Mouse (Mus musculus) forebrain, embryonic 12.5 days (tissue): Measurements from ENCODE around the gene Sept8. TPM values are rescaled to one million over a fixed set of nuclear protein-coding genes. Genes with fewer than 3 reads are reported as not detected.

Source experiments
- ATAC-seq: fragments of 200-750 bp; cut with Nextera tagmentation; 2 replicates; pipeline ENCODE4 v1.8.0; 2017; ENCODE audit warnings: moderate TSS enrichment; ENCODE audit not compliant: low FRiP score
- H3K27ac ChIP-seq: fragments of 300-500 bp; sonication (generic); 2 replicates; pipeline ENCODE4 v1.5.1; 2016; ENCODE audit warnings: mild to moderate bottlenecking
- H3K27me3 ChIP-seq: fragments of 300-500 bp; sonication (generic); 2 replicates; pipeline ENCODE4 v1.6.1; 2016; ENCODE audit warnings: mild to moderate bottlenecking
- H3K36me3 ChIP-seq: fragments of 300-500 bp; sonication (generic); replicated peaks from 2 replicates; pipeline ENCODE4 v1.6.1; 2016; ENCODE audit warnings: mild to moderate bottlenecking
- H3K4me1 ChIP-seq: fragments of 300-500 bp; sonication (generic); 2 replicates; pipeline ENCODE4 v1.6.1; 2016
- H3K4me2 ChIP-seq: fragments of 300-500 bp; sonication (generic); 2 replicates; pipeline ENCODE4 v1.6.1; 2016; ENCODE audit warnings: mild to moderate bottlenecking, moderate library complexity
- H3K4me3 ChIP-seq: fragments of 300-500 bp; sonication (generic); replicated peaks from 2 replicates; pipeline ENCODE4 v1.5.1; 2016; ENCODE audit warnings: mild to moderate bottlenecking
- H3K9ac ChIP-seq: fragments of 300-500 bp; sonication (generic); 2 replicates; pipeline ENCODE4 v1.6.1; 2016; ENCODE audit warnings: mild to moderate bottlenecking
- H3K9me3 ChIP-seq: fragments of 300-500 bp; sonication (generic); 2 replicates; pipeline ENCODE4 v1.6.1; 2016
- WGBS: fragments of 180-500 bp; shearing (Covaris S2); methylation state at CpG from one replicate; pipeline ENCODE4 v1.1.7; 2016; 5-methylcytosine and 5-hydroxymethylcytosine counted together
- polyA plus RNA-seq: library from polyadenylated mRNA; unstranded; fragments of >200 nt; fragmentation: Nextera tagmentation; extraction: Ambion mirVana; gene quantifications from 2 replicates; pipeline ENCODE4 v1.2.1, GENCODE M21; 2016

The Sept8 gene
- polyA plus RNA-seq, 1 experiment from 2014 or later: 22.5 TPM

DNA sequence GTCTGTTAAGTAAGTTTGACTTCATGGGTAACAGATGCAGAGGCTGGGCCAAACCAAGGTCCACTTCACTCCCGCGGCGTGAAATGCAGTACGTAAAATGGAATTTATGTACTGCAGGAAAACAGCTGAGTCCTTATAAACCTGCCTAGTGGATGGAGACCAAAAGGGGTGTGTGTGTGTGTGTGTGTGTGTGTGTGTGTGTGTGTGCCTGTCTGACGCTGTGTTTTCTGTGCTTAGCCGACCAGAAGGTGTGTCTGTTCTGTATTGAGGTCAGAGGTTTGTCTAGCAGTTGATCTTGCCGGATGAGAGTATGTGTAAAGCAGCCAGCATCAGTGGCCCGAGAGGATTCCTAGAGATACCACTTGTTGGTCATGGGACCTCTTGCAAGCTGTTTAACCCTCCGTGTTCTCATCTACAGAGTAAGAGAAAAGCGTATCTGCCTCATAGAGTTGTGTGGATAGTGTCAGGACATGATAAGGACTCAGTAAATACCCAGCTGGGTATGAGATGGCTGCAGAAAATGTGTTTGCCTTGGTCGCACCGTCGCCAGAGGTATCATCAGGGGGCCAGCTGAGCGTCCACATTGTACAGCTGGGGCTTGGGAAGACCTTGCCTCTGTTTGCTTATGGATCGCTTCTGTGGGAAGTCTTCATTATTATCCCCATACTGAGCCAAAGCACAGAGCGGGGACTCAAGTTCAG, 2.2 kb downstream of the Sept8 start:
- peak overlapping the region; percentile 79 for H3K4me3 ChIP-seq
- H3K9ac ChIP-seq: peak overlapping the region; percentile 25
- H3K27me3 ChIP-seq: peaks cover 18% of the 10 kb centered on the region
- H3K4me2 ChIP-seq: peak overlapping the region; percentile 75
- ATAC-seq: no peak
- no peaks in the 10 kb centered on the region for H3K9me3 ChIP-seq
- H3K4me1 ChIP-seq: peaks cover 30% of the 10 kb centered on the region
- WGBS: 59% methylated on average over 16 of the region's 16 CpGs
- H3K27ac ChIP-seq: no peak overlapping the region
- H3K36me3 ChIP-seq: no peaks in the 10 kb centered on the region

DNA sequence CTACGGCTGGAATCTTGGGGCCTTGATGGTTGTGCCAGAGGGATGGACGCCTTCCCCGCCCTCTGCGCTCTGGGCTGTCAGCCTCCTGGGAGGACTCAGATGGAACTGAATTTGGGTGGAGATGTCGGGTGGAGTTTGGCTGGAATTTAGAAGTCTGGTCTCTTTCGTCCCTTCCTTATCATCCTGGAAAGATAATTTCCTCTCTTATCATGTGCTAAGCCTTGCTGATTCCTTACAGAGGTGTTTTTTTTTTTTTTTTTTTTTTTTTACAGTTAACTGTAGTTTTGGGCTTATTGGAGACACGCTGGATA, 2.7 kb downstream of the Sept8 start:
- H3K9ac ChIP-seq: no peak overlapping the region
- 91% methylated on average over 7 of the region's 7 CpGs for WGBS
- H3K27ac ChIP-seq: no peak overlapping the region
- H3K9me3 ChIP-seq: no peaks in the 10 kb centered on the region
- no peak for ATAC-seq
- H3K36me3 ChIP-seq: no peaks in the 10 kb centered on the region
- peaks cover 30% of the 10 kb centered on the region for H3K4me1 ChIP-seq
- no peak overlapping the region for H3K4me3 ChIP-seq
- H3K27me3 ChIP-seq: peaks cover 18% of the 10 kb centered on the region
- H3K4me2 ChIP-seq: peak overlapping the region; percentile 75; the same call in 1 of the 2 replicates

DNA sequence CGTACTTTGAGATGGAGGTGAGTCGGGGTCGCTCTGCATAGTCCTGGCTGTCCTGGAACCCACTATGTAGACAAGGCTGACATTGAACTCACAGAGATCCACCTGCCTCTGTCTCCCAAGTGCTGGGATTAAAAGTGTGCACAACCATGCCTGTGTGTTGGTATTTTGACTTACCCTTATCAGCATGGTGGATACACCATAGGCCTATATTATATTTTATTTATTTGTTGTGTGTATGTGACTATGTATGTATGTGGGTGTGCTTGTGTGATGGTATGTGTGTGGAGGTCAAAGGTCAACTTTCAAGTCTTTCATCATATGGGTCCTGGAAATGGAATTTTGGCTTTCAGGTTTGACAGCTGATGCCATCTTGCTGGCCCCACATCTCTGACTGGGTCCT, 3.3 kb downstream of the Sept8 start:
- no peaks in the 10 kb centered on the region for H3K36me3 ChIP-seq
- no peak overlapping the region for H3K4me3 ChIP-seq
- peaks cover 18% of the 10 kb centered on the region for H3K27me3 ChIP-seq
- no peaks in the 10 kb centered on the region for H3K9me3 ChIP-seq
- no peak for ATAC-seq
- peaks cover 30% of the 10 kb centered on the region for H3K4me1 ChIP-seq
- H3K4me2 ChIP-seq: no peak overlapping the region
- no peak overlapping the region for H3K27ac ChIP-seq
- 93% methylated on average over 3 of the region's 3 CpGs for WGBS
- H3K9ac ChIP-seq: no peak overlapping the region

DNA sequence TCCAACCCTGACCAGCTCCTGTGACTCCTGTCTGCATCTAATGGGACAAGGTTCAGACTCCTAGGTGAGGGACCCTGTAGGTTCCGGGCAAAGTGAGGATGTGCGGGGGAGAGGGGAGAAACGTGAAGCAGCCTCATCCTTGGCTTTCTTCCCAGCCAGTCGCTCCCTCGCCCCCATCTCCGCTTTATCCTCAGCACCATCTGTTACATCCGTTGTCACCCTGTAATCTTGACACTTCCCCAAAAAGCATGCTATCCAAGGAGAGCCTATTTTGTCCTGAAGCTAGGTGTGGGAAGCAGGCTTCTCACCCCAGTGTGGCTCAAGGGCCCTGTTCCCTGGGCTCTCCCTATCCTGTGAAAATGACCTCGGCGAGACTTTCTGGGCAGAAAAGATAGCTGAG, 3.9 kb downstream of the Sept8 start:
- H3K27ac ChIP-seq: no peak overlapping the region
- H3K4me2 ChIP-seq: no peak overlapping the region
- H3K4me3 ChIP-seq: no peak overlapping the region
- H3K9me3 ChIP-seq: no peaks in the 10 kb centered on the region
- H3K27me3 ChIP-seq: peaks cover 13% of the 10 kb centered on the region
- WGBS: 79% methylated on average over 9 of the region's 9 CpGs
- H3K9ac ChIP-seq: no peak overlapping the region
- H3K36me3 ChIP-seq: no peaks in the 10 kb centered on the region
- ATAC-seq: no peak
- H3K4me1 ChIP-seq: peaks cover 30% of the 10 kb centered on the region

DNA sequence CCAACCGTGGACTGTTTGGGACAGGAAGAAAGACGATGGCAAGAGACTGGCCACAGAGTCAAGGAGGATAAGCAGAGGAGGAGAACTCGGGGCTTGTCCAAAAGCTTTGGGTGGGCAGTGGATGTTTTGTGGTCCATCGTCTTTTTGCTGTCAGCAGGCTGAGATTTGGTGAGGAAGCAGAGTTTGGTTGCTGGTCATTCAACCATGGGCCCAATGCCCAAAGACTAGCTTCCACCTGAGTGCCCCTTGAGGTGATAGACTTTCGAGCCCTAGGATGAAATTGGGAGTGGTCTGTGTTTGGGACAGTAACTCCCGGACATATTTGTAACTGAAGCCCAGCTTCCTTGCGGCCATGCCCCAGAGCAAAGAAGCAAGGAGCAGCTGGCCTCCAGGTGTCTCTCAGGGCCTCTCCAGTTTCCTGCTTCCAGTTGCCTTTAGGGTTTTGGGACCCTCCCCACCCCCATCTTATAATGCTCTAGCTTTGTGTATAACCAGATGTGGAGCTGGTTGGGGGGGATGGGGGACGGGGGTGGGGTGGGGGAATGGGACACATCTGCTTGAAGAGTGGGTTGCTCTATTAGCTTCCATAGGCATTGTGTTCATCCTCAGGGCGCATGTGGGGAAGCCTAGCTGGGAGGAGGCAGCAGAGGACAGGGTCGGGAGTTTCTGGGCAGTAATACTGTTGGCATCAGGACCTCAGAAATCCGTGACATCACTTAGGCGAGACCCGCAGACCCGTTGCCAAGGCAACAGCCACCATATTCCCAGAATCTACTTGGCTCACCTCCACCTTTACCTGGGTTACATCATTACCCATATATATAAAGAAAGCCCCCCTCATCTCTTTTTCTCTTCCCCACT, 4.7 kb downstream of the Sept8 start:
- no peak overlapping the region for H3K27ac ChIP-seq
- WGBS: 90% methylated on average over 14 of the region's 14 CpGs

DNA sequence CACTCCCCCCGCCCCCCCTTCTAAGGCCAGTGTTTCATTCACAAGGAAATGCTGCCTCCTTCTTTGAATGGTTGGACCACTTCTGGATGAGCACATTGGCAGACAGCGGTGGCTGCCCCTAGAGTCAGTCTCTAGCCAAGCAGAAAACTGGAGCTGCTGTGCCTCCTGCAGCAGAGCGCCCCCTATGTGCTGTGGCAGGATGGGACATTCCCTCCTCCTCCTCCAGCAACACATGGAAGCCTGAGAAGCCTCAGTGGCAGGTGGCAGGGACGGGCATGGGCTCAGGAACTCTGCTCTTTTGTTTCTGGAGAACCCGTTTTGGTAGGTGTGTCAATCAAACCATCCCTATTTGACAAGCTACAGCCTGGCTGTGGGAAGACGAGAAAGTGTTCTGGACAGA, 5.8 kb downstream of the Sept8 start:
- Histone ChIP-seq H3K4me3 (no peak overlapping the region), H3K9ac (0 out of 2 replicates have a peak overlapping the region, but pooled peaks have one; percentile 7), H3K9me3 (no peaks in the 10 kb centered on the region), H3K27ac (no peak overlapping the region), H3K4me2 (no peak overlapping the region), H3K4me1 (peaks cover 31% of the 10 kb centered on the region), H3K36me3 (no peaks in the 10 kb centered on the region), H3K27me3 (no peaks in the 10 kb centered on the region)
- no peak for ATAC-seq
- WGBS: 59% methylated on average over 6 of the region's 6 CpGs

More for the DNA sequence above, 4.7 kb downstream of the Sept8 start:
- Histone ChIP-seq H3K36me3 (no peaks in the 10 kb centered on the region), H3K27me3 (peaks cover 5% of the 10 kb centered on the region), H3K9ac (no peak overlapping the region), H3K4me1 (peaks cover 30% of the 10 kb centered on the region), H3K9me3 (no peaks in the 10 kb centered on the region), H3K4me3 (no peak overlapping the region), H3K4me2 (no peak overlapping the region)
- ATAC-seq: no peak

DNA sequence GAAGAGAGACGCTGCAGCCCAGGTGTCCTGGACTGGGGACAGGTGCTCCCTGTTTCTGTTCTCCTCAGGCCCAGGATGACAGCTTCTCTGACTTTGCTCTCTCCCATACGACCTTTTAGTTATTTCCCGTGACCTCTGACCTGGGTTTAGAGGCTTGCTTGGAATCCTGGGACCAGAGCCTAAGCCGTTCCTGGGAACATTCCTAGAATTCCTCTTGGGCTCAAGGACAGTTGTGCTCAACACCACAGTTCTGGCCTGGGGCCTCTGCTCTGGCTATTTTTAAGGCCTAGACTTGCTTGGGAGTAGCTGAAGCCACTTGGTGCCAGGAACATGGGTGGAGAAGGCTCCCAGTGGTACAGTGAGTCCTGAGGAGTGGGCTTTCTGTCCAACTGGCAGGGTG, 6.4 kb downstream of the Sept8 start:
- no peak overlapping the region for H3K4me2 ChIP-seq
- H3K4me3 ChIP-seq: no peak overlapping the region
- peaks cover 27% of the 10 kb centered on the region for H3K4me1 ChIP-seq
- H3K9ac ChIP-seq: no peak overlapping the region
- H3K27me3 ChIP-seq: no peaks in the 10 kb centered on the region
- H3K36me3 ChIP-seq: no peaks in the 10 kb centered on the region
- no peak for ATAC-seq
- H3K9me3 ChIP-seq: no peaks in the 10 kb centered on the region
- H3K27ac ChIP-seq: no peak overlapping the region
- 51% methylated on average over 4 of the region's 4 CpGs for WGBS

DNA sequence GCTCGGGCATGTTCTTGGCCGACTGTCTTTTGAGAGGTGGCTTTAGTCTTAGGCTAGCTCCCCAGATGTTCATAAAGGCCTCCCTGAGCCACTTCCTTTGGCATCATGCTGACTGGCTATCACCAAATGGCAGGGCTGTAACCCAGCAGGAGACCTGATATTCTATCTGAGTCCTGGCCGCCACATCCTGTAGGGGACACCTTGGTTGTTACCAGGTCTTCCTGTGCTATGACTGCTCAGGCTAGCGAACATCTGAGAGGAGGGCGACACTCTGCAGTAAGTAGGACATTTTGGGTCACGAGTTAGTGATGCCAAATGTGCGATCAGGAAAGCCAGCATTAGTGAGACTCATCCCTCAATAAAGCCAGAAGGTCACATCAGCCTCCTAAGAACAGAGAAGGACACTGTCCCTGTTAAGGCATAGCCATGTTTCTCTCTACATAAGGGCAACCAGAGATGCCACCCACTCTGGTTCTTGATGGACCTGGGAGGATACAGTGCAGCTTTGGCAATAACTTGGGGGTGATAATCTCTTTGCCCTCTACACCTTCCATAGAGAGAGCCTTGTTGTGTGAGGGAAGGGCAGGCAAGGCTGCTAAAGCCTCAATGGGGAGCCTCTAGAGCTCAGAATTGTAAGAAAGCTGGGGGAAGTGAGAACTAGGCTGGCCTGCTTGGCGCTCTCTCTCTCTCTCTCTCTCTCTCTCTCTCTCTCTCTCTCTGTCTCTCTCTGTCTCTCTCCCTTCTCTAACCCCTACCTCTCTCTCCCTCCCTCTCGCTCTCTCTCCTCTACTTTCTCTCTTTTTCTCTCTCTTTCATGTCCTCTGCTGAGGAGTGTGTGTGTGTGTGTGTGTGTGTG, 9.6 kb downstream of the Sept8 start:
- Histone ChIP-seq H3K27me3 (no peaks in the 10 kb centered on the region), H3K27ac (no peak overlapping the region), H3K36me3 (peaks cover 7% of the 10 kb centered on the region; the same call in 1 of the 2 replicates), H3K9me3 (no peaks in the 10 kb centered on the region), H3K9ac (no peak overlapping the region), H3K4me3 (no peak overlapping the region), H3K4me2 (no peak overlapping the region), H3K4me1 (peaks cover 12% of the 10 kb centered on the region)
- WGBS: 89% methylated on average over 7 of the region's 9 CpGs
- ATAC-seq: no peak

DNA sequence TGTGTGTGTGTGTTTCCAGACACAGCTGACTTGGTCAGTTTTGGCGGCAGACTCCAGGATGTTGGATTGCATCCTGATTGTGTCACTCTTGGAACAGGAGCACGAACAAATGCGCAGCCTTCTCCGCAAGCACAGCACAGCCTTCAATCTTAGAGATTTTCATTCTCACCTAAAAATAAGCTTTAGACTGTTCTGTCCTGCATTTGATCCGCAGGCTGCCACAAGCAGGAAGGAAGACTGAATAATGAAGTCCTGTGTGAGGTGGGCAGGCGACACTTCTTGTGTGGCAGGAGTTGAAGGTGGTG, 10.1 kb downstream of the Sept8 start:
- 78% methylated on average over 6 of the region's 6 CpGs for WGBS
- ATAC-seq: no peak
- no peaks in the 10 kb centered on the region for H3K27me3 ChIP-seq
- no peak overlapping the region for H3K27ac ChIP-seq
- H3K9me3 ChIP-seq: no peaks in the 10 kb centered on the region
- no peak overlapping the region for H3K4me3 ChIP-seq
- H3K9ac ChIP-seq: no peak overlapping the region
- no peak overlapping the region for H3K4me2 ChIP-seq
- peaks cover 13% of the 10 kb centered on the region for H3K36me3 ChIP-seq
- H3K4me1 ChIP-seq: peaks cover 6% of the 10 kb centered on the region

DNA sequence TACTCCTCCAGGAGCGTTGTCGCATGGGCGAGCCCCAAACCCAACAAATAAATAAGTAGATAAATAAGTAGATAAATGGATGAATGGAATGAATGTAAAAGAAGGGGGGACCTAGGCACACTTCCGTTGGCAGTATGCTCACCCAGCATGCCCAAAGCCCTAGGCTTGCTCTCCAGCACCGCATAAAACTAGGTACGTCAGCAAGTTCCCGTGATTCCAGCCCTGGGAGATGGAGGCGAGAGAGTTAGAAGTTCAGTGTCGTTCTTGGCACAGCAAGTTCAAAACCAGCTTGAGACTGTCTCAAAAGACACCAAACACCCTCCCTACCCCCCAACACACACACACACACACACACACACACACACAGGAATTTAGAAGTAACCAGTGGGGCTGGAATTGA, 10.9 kb downstream of the Sept8 start:
- H3K9me3 ChIP-seq: no peaks in the 10 kb centered on the region
- no peak for ATAC-seq
- no peak overlapping the region for H3K4me3 ChIP-seq
- no peak overlapping the region for H3K4me2 ChIP-seq
- peaks cover 5% of the 10 kb centered on the region for H3K4me1 ChIP-seq
- peaks cover 21% of the 10 kb centered on the region for H3K36me3 ChIP-seq
- no peak overlapping the region for H3K9ac ChIP-seq
- no peak overlapping the region for H3K27ac ChIP-seq
- no peaks in the 10 kb centered on the region for H3K27me3 ChIP-seq
- WGBS: 87% methylated on average over 9 of the region's 9 CpGs

DNA sequence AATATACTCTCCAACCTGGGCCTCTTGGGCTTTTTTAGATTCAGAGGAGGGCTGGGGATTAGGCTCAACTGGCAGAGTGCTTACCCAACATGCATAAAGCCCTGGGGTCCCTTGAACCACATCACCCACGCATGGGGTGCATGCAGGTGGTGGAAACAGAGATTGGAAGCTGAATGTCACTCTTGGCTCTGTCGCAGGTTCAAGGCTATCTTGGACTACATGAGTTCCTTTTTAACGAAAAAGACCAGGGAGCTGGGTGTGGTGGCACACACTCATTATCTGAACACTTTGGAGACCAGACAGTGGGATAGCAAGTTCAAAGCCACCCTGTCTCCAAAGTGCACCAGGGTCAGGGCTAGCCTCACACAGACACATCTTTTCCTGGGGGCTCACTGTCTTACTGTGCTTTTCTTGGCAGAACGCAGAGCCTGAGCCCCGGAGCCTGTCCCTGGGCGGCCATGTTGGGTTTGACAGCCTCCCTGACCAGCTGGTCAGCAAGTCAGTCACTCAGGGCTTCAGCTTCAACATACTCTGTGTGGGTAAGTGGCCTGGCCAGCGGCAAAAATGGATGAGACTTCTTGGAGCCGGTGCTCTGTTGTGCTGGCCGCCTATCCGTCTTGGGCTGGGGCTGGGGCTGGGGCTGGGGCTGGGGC, 12.6 kb downstream of the Sept8 start:
- Histone ChIP-seq H3K9me3 (no peaks in the 10 kb centered on the region), H3K27me3 (no peaks in the 10 kb centered on the region), H3K27ac (no peak overlapping the region), H3K9ac (no peak overlapping the region), H3K4me2 (no peak overlapping the region), H3K4me3 (no peak overlapping the region), H3K36me3 (peaks cover 38% of the 10 kb centered on the region), H3K4me1 (peaks cover 5% of the 10 kb centered on the region; the same call in 1 of the 2 replicates)
- WGBS: 93% methylated on average over 10 of the region's 10 CpGs
- ATAC-seq: no peak

DNA sequence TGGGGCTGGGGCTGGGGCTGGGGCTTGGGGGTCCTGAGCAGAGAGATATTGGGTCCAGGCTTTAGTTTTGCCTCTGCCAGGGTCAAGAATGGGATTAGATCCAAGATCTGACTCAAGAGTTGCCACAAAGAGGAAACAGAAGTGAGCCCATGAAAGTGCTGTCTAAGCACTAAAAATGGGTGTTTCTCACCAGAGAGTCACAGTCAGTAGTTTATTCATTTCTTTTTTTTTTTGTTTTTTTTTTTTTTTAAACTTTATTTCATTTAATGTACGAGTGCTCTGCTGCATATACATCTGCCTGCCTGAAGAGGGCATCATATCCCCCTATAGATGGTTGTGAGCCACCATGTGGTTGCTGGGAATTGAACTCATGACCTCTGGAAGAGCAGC, 13.2 kb downstream of the Sept8 start:
- H3K36me3 ChIP-seq: peaks cover 43% of the 10 kb centered on the region
- no peak overlapping the region for H3K4me2 ChIP-seq
- WGBS: 81% methylated on average over 1 of the region's 1 CpGs
- H3K9ac ChIP-seq: no peak overlapping the region
- no peak for ATAC-seq
- no peak overlapping the region for H3K4me3 ChIP-seq
- peaks cover 5% of the 10 kb centered on the region; the same call in 1 of the 2 replicates for H3K4me1 ChIP-seq
- no peaks in the 10 kb centered on the region for H3K27me3 ChIP-seq
- H3K27ac ChIP-seq: no peak overlapping the region
- no peaks in the 10 kb centered on the region for H3K9me3 ChIP-seq
